Mouse (Mus musculus): ENCODE results near the gene Glo1. TPM values are rescaled to one million over a fixed set of nuclear protein-coding genes. Genes with fewer than 3 reads are reported as not detected.

Glo1 gene
- total RNA-seq, 2 experiments from 2014 or later: 123 to 131 TPM

Other genes with a start within 250 kb of the Glo1 start
- gene Btbd9, start 50.4 kb downstream of the Glo1 start, total RNA-seq (2021): 10 to 100 TPM; 25.3 to 34.6 TPM
- gene Dnah8, start 2.5 kb downstream of the Glo1 start, total RNA-seq (2021): 1 to 10 TPM; 1.4 to 2.4 TPM